Mouse (Mus musculus) midbrain, embryonic 11.5 days (tissue): ENCODE results near the gene Sufu. TPM values are rescaled to one million over a fixed set of nuclear protein-coding genes. Genes with fewer than 3 reads are reported as not detected.

ENCODE experiments used
- polyA plus RNA-seq: library from polyadenylated mRNA; unstranded; fragments of >200 nt; fragmentation: Nextera tagmentation; extraction: Ambion mirVana; gene quantifications from 2 replicates; pipeline ENCODE4 v1.2.1, GENCODE M21; 2014

Gene Sufu
- polyA plus RNA-seq, 1 experiment from 2014 or later: 38.7 TPM

Other genes with a start within 250 kb of the Sufu start
- gene Pitx3, start 248.6 kb upstream of the Sufu start, polyA plus RNA-seq: 0.18 and 0.39 TPM in 2 replicates
- gene Gbf1, start 244.4 kb upstream of the Sufu start, polyA plus RNA-seq: 36.6 and 42.6 TPM in 2 replicates
- 3.2 and 3.9 TPM in 2 replicates for gene Nfkb2, start 92.6 kb upstream of the Sufu start, polyA plus RNA-seq
- gene Psd, start 69.7 kb upstream of the Sufu start, polyA plus RNA-seq: 10.7 and 11.0 TPM in 2 replicates
- 20.0 and 25.5 TPM in 2 replicates for gene Fbxl15, start 68.7 kb upstream of the Sufu start, polyA plus RNA-seq
- 215 and 221 TPM in 2 replicates for gene Cuedc2, start 58.2 kb upstream of the Sufu start, polyA plus RNA-seq
- 4.3 and 5.5 TPM in 2 replicates for gene Mfsd13a, start 55.8 kb upstream of the Sufu start, polyA plus RNA-seq
- gene 2310034G01Rik, start 46.6 kb upstream of the Sufu start, polyA plus RNA-seq: 1.2 and 1.6 TPM in 2 replicates
- 228 and 233 TPM in 2 replicates for gene Actr1a, start 1.1 kb upstream of the Sufu start, polyA plus RNA-seq
- 28.6 and 31.7 TPM in 2 replicates for gene Trim8, start 104.8 kb downstream of the Sufu start, polyA plus RNA-seq
- gene Arl3, start 176.3 kb downstream of the Sufu start, polyA plus RNA-seq: 155 and 160 TPM in 2 replicates
- gene Sfxn2, start 176.5 kb downstream of the Sufu start, polyA plus RNA-seq: 12.1 and 12.7 TPM in 2 replicates
- 29.0 and 30.3 TPM in 2 replicates for gene Wbp1l, start 202.2 kb downstream of the Sufu start, polyA plus RNA-seq